8 mouse cellular contexts compared by ENCODE assay signal in genomic region chr16:20651076-20651946, GRCm38 (mm10). TPM values are rescaled to one million over a fixed set of nuclear protein-coding genes. Genes with fewer than 3 reads are reported as not detected.
DNase-seq lines count a peak whose midpoint lies in the region; ATAC-seq and TF ChIP-seq lines count a peak whose summit lies in the region.

TSS of gene Psmd2 (plus strand) at chr16:20651652.

- peak; percentile 97 for DNase-seq in CH12.LX (ENCODE audit: extremely low read depth)
- DNase-seq in c-Kit-positive CD71-positive TER-119-negative erythroid progenitor cells, embryonic 14.5 days (ENCODE audit: low read depth) = peak; percentile 87
- DNase-seq in heart, postnatal 0 days (ENCODE audit: low spot score) = peak; percentile 90
- peak; percentile 99 for DNase-seq in kidney, postnatal 4 days

- peak; percentile 13; the same call in 1 of the 2 replicates for TF ChIP-seq EP300 in CH12.LX (IDR thresholded peaks at IDR 0.05; ENCODE audit: low read length)
- TF ChIP-seq EP300 in heart, postnatal 0 days (IDR thresholded peaks at IDR 0.05; ENCODE audit: low read depth) = no peak

- no peaks in the 10 kb centered on the region for H3K27me3 ChIP-seq in CH12.LX (replicated peaks)
- no peaks in the 10 kb centered on the region for H3K27me3 ChIP-seq in forebrain, embryonic 12.5 days
- H3K27me3 ChIP-seq in heart, postnatal 0 days (ENCODE audit: control insufficient read depth, insufficient read depth, low read length) = no peaks in the 10 kb centered on the region
- no peaks in the 10 kb centered on the region for H3K27me3 ChIP-seq in liver, embryonic 16.5 days (ENCODE audit: control insufficient read depth, insufficient read depth, low read depth, low read length)
- H3K27me3 ChIP-seq in neural tube, embryonic 13.5 days = no peaks in the 10 kb centered on the region
- no peaks in the 10 kb centered on the region for H3K27me3 ChIP-seq in testis, adult 2 months (ENCODE audit: control insufficient read depth, insufficient read depth, low read length)

- H3K4me2 ChIP-seq in CH12.LX (ENCODE audit: insufficient read depth, low read depth, poor library complexity, severe bottlenecking) = peak within 1 kb of the TSS; percentile 99
- peak within 1 kb of the TSS; percentile 94 for H3K4me2 ChIP-seq in forebrain, embryonic 12.5 days
- peak within 1 kb of the TSS; percentile 63 for H3K4me2 ChIP-seq in heart, postnatal 0 days (ENCODE audit: low read depth, low read length)
- peak within 1 kb of the TSS; percentile 88 for H3K4me2 ChIP-seq in liver, embryonic 16.5 days (ENCODE audit: low read depth, low read length)
- peak within 1 kb of the TSS; percentile 80 for H3K4me2 ChIP-seq in neural tube, embryonic 13.5 days

- peaks cover 24% of the 10 kb centered on the region for H3K79me2 ChIP-seq in CH12.LX (replicated peaks; ENCODE audit: control insufficient read depth, extremely low read depth, insufficient read depth, poor library complexity, severe bottlenecking)

- dilution Hi-C loops in CH12.LX (cut with MboI; ENCODE audit: extremely low pct_ligation_motif_present, extremely low pct_unique_long_range_greater_than_20kb, low sequenced_read_pairs) = no loop called here

- whole genome bisulfite sequencing in forebrain, embryonic 12.5 days = 2% methylated on average over 41 of the region's 46 CpGs
- WGBS in heart, postnatal 0 days = 2% methylated on average over 45 of the region's 46 CpGs
- 1% methylated on average over 46 of the region's 46 CpGs for WGBS in liver, embryonic 16.5 days (ENCODE audit: insufficient replicate concordance)
- WGBS in neural tube, embryonic 13.5 days = 2% methylated on average over 46 of the region's 46 CpGs

- H3K9ac ChIP-seq in CH12.LX (ENCODE audit: insufficient read depth, low read depth) = peak within 1 kb of the TSS; percentile 82
- peak within 1 kb of the TSS; percentile 87 for H3K9ac ChIP-seq in forebrain, embryonic 12.5 days
- H3K9ac ChIP-seq in heart, postnatal 0 days (replicated peaks; ENCODE audit: low read depth, low read length) = peak within 1 kb of the TSS; percentile 80
- H3K9ac ChIP-seq in liver, embryonic 16.5 days (ENCODE audit: low read depth, low read length) = peak within 1 kb of the TSS; percentile 86
- peak within 1 kb of the TSS; percentile 93 for H3K9ac ChIP-seq in neural tube, embryonic 13.5 days

- in situ Hi-C loops in CH12.LX (cut with MboI; ENCODE audit: low pct_ligation_motif_present, low pct_unique_long_range_greater_than_20kb, low sequenced_read_pairs) = no loop called here

- H3K27ac ChIP-seq in CH12.LX (ENCODE audit: insufficient read depth, low read depth) = peak within 1 kb of the TSS; percentile 22; the same call in 1 of the 2 replicates
- peak within 1 kb of the TSS; percentile 83 for H3K27ac ChIP-seq in forebrain, embryonic 12.5 days
- H3K27ac ChIP-seq in heart, postnatal 0 days (ENCODE audit: low read depth) = peak within 1 kb of the TSS; percentile 67
- H3K27ac ChIP-seq in liver, embryonic 16.5 days (ENCODE audit: low read length) = peak within 1 kb of the TSS; percentile 69
- peak within 1 kb of the TSS; percentile 88 for H3K27ac ChIP-seq in neural tube, embryonic 13.5 days (replicated peaks)
- peak within 1 kb of the TSS; percentile 90 for H3K27ac ChIP-seq in testis, adult 2 months (ENCODE audit: control insufficient read depth, insufficient read depth, low read depth, low read length)

- peaks cover 2 to 13% of the 10 kb centered on the region in 2 experiments; a peak in 3 of 4 replicates for H3K4me1 ChIP-seq in CH12.LX (ENCODE audit: control insufficient read depth in 1 of 2, insufficient read depth in 2 of 2)
- peaks cover 16% of the 10 kb centered on the region for H3K4me1 ChIP-seq in forebrain, embryonic 12.5 days
- H3K4me1 ChIP-seq in heart, postnatal 0 days (ENCODE audit: control insufficient read depth, insufficient read depth) = peaks cover 15% of the 10 kb centered on the region
- H3K4me1 ChIP-seq in liver, embryonic 16.5 days (ENCODE audit: control insufficient read depth, low read depth, low read length) = peaks cover 17% of the 10 kb centered on the region
- peaks cover 19% of the 10 kb centered on the region for H3K4me1 ChIP-seq in neural tube, embryonic 13.5 days (replicated peaks)
- no peaks in the 10 kb centered on the region; the same call in 1 of the 2 replicates for H3K4me1 ChIP-seq in testis, adult 2 months (ENCODE audit: control insufficient read depth, insufficient read depth, low read length)

- peaks cover 19 to 29% of the 10 kb centered on the region in 2 experiments for H3K36me3 ChIP-seq in CH12.LX (replicated peaks in 1 of 2; ENCODE audit: control insufficient read depth in 1 of 2, insufficient read depth in 1 of 2, low read length in 1 of 2)
- H3K36me3 ChIP-seq in forebrain, embryonic 12.5 days (replicated peaks) = peaks cover 20% of the 10 kb centered on the region
- peaks cover 20% of the 10 kb centered on the region for H3K36me3 ChIP-seq in heart, postnatal 0 days (replicated peaks; ENCODE audit: control insufficient read depth, insufficient read depth, low read length)
- H3K36me3 ChIP-seq in liver, embryonic 16.5 days (ENCODE audit: control insufficient read depth, insufficient read depth) = peaks cover 14% of the 10 kb centered on the region
- H3K36me3 ChIP-seq in neural tube, embryonic 13.5 days = peaks cover 20% of the 10 kb centered on the region
- H3K36me3 ChIP-seq in testis, adult 2 months (ENCODE audit: control insufficient read depth, insufficient read depth, low read length) = no peaks in the 10 kb centered on the region; the same call in none of the 2 replicates

- H3K9me3 ChIP-seq in CH12.LX (replicated peaks; ENCODE audit: low read length) = no peaks in the 10 kb centered on the region
- no peaks in the 10 kb centered on the region for H3K9me3 ChIP-seq in forebrain, embryonic 12.5 days
- H3K9me3 ChIP-seq in heart, postnatal 0 days (replicated peaks; ENCODE audit: control insufficient read depth, low read length) = no peaks in the 10 kb centered on the region
- H3K9me3 ChIP-seq in liver, embryonic 16.5 days (replicated peaks; ENCODE audit: control insufficient read depth, low read length) = no peaks in the 10 kb centered on the region
- no peaks in the 10 kb centered on the region for H3K9me3 ChIP-seq in neural tube, embryonic 13.5 days

- TF ChIP-seq POLR2A in CH12.LX (IDR thresholded peaks at IDR 0.05; ENCODE audit: low read depth, low read length) = peak; percentile 99
- peak; percentile 98 for TF ChIP-seq POLR2A in testis, adult 2 months (IDR thresholded peaks at IDR 0.05; ENCODE audit: control insufficient read depth, low read depth, low read length)

- no peak for TF ChIP-seq CTCF in CH12.LX (conservative IDR thresholded peaks at IDR 0.05 in 1 of 2, IDR thresholded peaks at IDR 0.05 in 1 of 2; ENCODE audit: low read depth in 2 of 2, low read length in 2 of 2)
- peak; percentile 24; the same call in 1 of the 2 replicates for TF ChIP-seq CTCF in heart, postnatal 0 days (IDR thresholded peaks at IDR 0.05; ENCODE audit: low read depth)
- TF ChIP-seq CTCF in testis, adult 2 months (IDR thresholded peaks at IDR 0.05; ENCODE audit: control insufficient read depth, insufficient read depth, insufficient replicate concordance, low read depth, low read length) = no peak

- ATAC-seq in forebrain, embryonic 12.5 days (ENCODE audit: low FRiP score) = peak; percentile 96
- peak; percentile 97 for ATAC-seq in heart, postnatal 0 days (ENCODE audit: insufficient read depth, low read depth)
- ATAC-seq in liver, embryonic 16.5 days (ENCODE audit: low read depth) = peak; percentile 95
- peak; percentile 96 for ATAC-seq in neural tube, embryonic 13.5 days (ENCODE audit: low read depth)

- TF ChIP-seq RAD21 in CH12.LX (IDR thresholded peaks at IDR 0.05; ENCODE audit: low read depth, low read length) = no peak

- peak within 1 kb of the TSS; percentile 71 to 97 (median 76) for H3K4me3 ChIP-seq in CH12.LX (replicated peaks in 1 of 3; ENCODE audit: low read depth in 2 of 3, low read length in 2 of 3, poor library complexity in 1 of 3)
- H3K4me3 ChIP-seq in forebrain, embryonic 12.5 days (replicated peaks) = peak within 1 kb of the TSS; percentile 93
- H3K4me3 ChIP-seq in heart, postnatal 0 days (ENCODE audit: low read depth, low read length) = peak within 1 kb of the TSS; percentile 81
- peak within 1 kb of the TSS; percentile 88 for H3K4me3 ChIP-seq in liver, embryonic 16.5 days (ENCODE audit: low read depth, low read length)
- peak within 1 kb of the TSS; percentile 86 for H3K4me3 ChIP-seq in neural tube, embryonic 13.5 days
- peak within 1 kb of the TSS; percentile 94 for H3K4me3 ChIP-seq in testis, adult 2 months (ENCODE audit: control insufficient read depth, low read depth, low read length)

TF ChIP-seq in CH12.LX, 34 proteins besides CTCF, POLR2A, EP300 and RAD21 (continues in another document):
- TF ChIP-seq MXI1 (IDR thresholded peaks at IDR 0.05; ENCODE audit: low read depth, low read length) (peak; percentile 87), IRF4 (IDR thresholded peaks at IDR 0.05; ENCODE audit: low read depth, low read length) (peak; percentile 86), HCFC1 (IDR thresholded peaks at IDR 0.05; ENCODE audit: low read depth, low read length) (peak; percentile 94), JUND (conservative IDR thresholded peaks at IDR 0.05; ENCODE audit: low read depth, low read length) (no peak), TBP (conservative IDR thresholded peaks at IDR 0.05; ENCODE audit: low read depth, low read length) (peak; percentile 88), ZMIZ1 (IDR thresholded peaks at IDR 0.05; ENCODE audit: low read depth, low read length) (peak; percentile 97), ZKSCAN1 (IDR thresholded peaks at IDR 0.05; ENCODE audit: borderline replicate concordance, low read depth, low read length) (peak; percentile 4; the same call in 1 of the 2 replicates), MEF2A (IDR thresholded peaks at IDR 0.05; ENCODE audit: borderline replicate concordance, low read depth, low read length) (peak; percentile 80), ELF1 (IDR thresholded peaks at IDR 0.05; ENCODE audit: low read depth, low read length) (peak; percentile 97), CHD2 (IDR thresholded peaks at IDR 0.05; ENCODE audit: low read length) (no peak), USF2 (conservative IDR thresholded peaks at IDR 0.05; ENCODE audit: low read depth, low read length) (no peak), NRF1 (IDR thresholded peaks at IDR 0.05; ENCODE audit: low read depth, low read length) (peak; percentile 91), ZNF384 (IDR thresholded peaks at IDR 0.05; ENCODE audit: low read depth, low read length) (no peak)

RNA-seq across cellular contexts. Expression of gene Psmd2, which starts in this region (rescaled TPM):
- total RNA-seq in CH12.LX (2012; rRNA removed) = 340 and 410 TPM in 2 replicates
- total RNA-seq in CH12.LX (2014; rRNA removed) = 267 and 273 TPM in 2 replicates
- polyA plus RNA-seq in CH12.LX (2012; ENCODE audit: insufficient read length, low read depth) = 528 and 678 TPM in 2 replicates
- 445 and 466 TPM in 2 replicates for polyA plus RNA-seq in forebrain, embryonic 12.5 days (2016; fragmentation: Nextera tagmentation; extraction: Ambion mirVana)
- total RNA-seq in heart, postnatal 0 days (2014; rRNA removed; ENCODE audit: low replicate concordance) = 156 and 158 TPM in 2 replicates
- polyA plus RNA-seq in heart, postnatal 0 days (2015; fragmentation: Nextera tagmentation; extraction: Ambion mirVana) = 198 and 206 TPM in 2 replicates
- 159 and 170 TPM in 2 replicates for polyA plus RNA-seq in liver, embryonic 16.5 days (2015; fragmentation: Nextera tagmentation; extraction: Ambion mirVana)
- polyA plus RNA-seq in neural tube, embryonic 13.5 days (2015; fragmentation: Nextera tagmentation; extraction: Ambion mirVana) = 352 and 361 TPM in 2 replicates
- polyA plus RNA-seq in testis, adult 2 months (2012; rRNA removed) = 241 and 287 TPM in 2 replicates

Comparison
In these comparisons a context has a peak if more than half of its experiments do, and no peak if none do; other contexts are left out.
1. Peak in every context shown above with its lines: DNase-seq, ATAC-seq, H3K4me3 ChIP-seq and H3K27ac ChIP-seq.
2. H3K27ac ChIP-seq: peak in every context shown above with its lines; median percentile 90 in testis, adult 2 months; 88 in neural tube, embryonic 13.5 days; 83 in forebrain, embryonic 12.5 days; 69 in liver, embryonic 16.5 days; 67 in heart, postnatal 0 days; 22 in CH12.LX.